Mouse (Mus musculus) inflammation-experienced regulatory T-cells (primary cell): ENCODE measurements around the gene Chd3. TPM values are rescaled to one million over a fixed set of nuclear protein-coding genes. Genes with fewer than 3 reads are reported as not detected.

ENCODE experiments used
- polyA plus RNA-seq, 2 experiments: library from polyadenylated mRNA; unstranded; fragments of 100-300 nt; shearing (Covaris generic); gene quantifications; one replicate each; pipeline ENCODE4 v1.2.1; 2017

Chd3 gene
- polyA plus RNA-seq: 100 to 1,000 TPM; 116 to 125 TPM

GRCm38 (mm10) chr11:69369215-69369989, at the start of gene Chd3:
Chd3 (minus strand) TSS chr11:69369406.

GRCm38 (mm10) chr11:69413221-69414181, 44.3 kb upstream of the Chd3 start, which contains the start of gene Kdm6b:
Kdm6b (minus strand) TSS chr11:69413675.

DNA sequence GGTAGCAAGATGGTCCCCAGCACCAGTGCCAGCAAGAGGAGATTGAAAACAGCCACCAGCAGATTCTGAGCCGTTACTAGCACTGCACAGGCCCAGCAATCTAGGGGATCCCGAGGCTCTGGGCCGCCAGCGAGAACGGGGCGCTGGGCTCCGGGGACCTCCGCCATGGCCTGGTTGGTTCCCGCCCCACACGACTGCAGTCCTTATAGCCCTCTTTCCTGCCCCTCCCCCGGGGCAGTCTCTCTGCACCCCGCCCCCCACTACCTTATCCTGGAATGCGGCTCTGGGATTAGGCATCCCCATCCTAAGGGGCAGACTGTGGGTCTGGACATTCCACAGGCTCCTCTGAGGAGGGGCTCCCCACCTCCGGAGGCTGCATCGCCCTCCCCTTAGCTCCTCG, 28.9 kb upstream of the Chd3 start, which contains the start of gene Tmem88:
Gene Tmem88, minus strand, starts transcription at position 176 of the 400 bp plus-strand sequence.

DNA sequence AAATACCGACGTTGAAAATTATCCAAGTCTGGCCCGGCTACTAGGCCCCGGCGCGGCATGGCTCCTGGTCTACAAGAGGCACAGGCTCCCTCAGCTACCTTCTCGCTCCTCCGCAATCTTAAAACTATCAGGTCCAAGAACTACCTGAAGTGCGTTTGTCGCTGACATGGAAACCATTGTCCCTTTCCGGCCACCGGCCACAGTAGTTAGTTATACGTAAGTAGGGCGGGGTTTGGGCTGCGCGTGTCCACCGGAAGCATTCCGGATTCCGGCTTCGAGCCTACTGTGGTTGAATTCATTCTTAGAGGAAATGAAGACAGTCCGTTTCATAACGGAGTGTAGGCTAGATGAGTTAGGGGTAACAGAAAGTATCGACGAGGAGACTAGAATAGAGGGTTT, 26.0 kb upstream of the Chd3 start, which contains the start of the genes Naa38 and Cyb5d1:
Gene Naa38, plus strand, starts transcription at position 253 of the 399 bp plus-strand sequence.
Gene Cyb5d1, minus strand, starts transcription at position 397 of the 399 bp plus-strand sequence.

DNA sequence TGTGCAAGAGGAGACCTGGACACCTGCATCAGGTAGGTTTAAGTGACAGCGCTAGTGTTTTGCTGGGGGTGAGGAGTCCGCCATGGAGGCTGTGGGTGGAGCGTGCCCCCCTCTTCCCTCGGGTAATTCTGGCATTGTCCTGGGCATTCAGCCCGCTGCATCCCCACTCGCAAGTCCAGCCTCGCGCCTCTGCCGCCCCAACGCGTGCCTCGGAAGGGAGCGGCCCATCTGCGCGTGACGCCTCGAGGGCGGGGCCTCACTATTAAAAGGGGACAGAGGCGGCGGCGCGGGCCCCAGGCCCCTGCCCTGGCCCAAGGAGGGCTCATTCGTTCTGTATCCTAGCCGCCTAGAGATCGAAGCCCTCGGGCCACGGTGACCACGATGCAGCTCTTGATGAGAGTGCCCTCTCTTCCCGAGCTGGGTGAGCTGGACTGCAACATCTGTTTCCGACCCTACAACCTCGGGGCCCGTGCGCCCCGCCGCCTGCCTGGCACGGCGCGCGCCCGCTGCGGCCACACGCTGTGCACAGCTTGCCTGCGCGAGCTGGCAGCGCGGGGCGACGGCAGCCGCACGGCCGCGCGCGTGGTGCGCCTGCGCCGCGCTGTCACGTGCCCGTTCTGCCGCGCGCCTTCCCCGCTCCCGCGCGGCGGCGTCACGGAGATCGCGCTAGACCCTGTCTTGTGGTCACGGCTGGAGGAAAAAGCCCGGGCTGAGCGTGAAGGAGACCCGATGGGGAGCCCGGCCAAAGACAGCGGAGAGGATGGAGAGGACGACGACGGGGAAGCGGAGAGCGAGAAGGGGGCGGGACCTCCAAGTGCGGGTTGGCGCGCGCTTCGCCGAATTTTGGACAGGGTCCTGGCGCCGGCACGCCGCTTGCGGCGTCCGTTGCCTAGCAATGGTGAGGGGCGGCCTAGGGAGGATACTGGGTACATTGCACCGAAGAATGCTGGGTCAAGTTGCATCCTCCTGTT, 28.8 kb downstream of the Chd3 start, which contains the start of gene Rnf227:
Gene Rnf227, plus strand, starts transcription at position 301 of the 971 bp plus-strand sequence.

GRCm38 (mm10) chr11:69325628-69326407, 43.4 kb downstream of the Chd3 start, which contains the start of gene Kcnab3:
Kcnab3 (plus strand) TSS chr11:69326258.

GRCm38 (mm10) chr11:69323667-69324111, 45.5 kb downstream of the Chd3 start, which contains the start of the genes Cntrob and Trappc1:
Cntrob (minus strand) TSS chr11:69323775.
Trappc1 (plus strand) TSS chr11:69323980.

Other genes starting within 250 kb of the Chd3 start
- under 1 TPM in 1 of 2 experiments, not detected in 1; 0.51 TPM for gene Hes7, start 249.0 kb downstream of the Chd3 start, polyA plus RNA-seq
- gene 9130213A22Rik, start 246.8 kb downstream of the Chd3 start, polyA plus RNA-seq: under 1 TPM in 1 of 2 experiments, not detected in 1; 0.40 TPM
- 1 to 10 TPM in 1 of 2 experiments, under 1 TPM in 1; 0.27 to 1.6 TPM for gene Aloxe3, start 243.5 kb downstream of the Chd3 start, polyA plus RNA-seq
- under 1 TPM in 1 of 2 experiments, not detected in 1; 0.18 TPM for gene Alox12b, start 212.4 kb downstream of the Chd3 start, polyA plus RNA-seq
- 10 to 100 TPM in 1 of 2 experiments, 1 to 10 TPM in 1; 5.9 to 12.5 TPM for gene Alox8, start 171.6 kb downstream of the Chd3 start, polyA plus RNA-seq
- gene Gucy2e, start 132.4 kb downstream of the Chd3 start, polyA plus RNA-seq: under 1 TPM; 0.34 to 0.43 TPM
- gene Cntrob, start 45.6 kb downstream of the Chd3 start, polyA plus RNA-seq: 10 to 100 TPM; 11.8 to 14.0 TPM
- 100 to 1,000 TPM in 1 of 2 experiments, 10 to 100 TPM in 1; 91.3 to 101 TPM for gene Trappc1, start 45.4 kb downstream of the Chd3 start, polyA plus RNA-seq
- gene Kcnab3, start 43.1 kb downstream of the Chd3 start, polyA plus RNA-seq: 1 to 10 TPM; 1.3 to 1.5 TPM
- 10 to 100 TPM in 1 of 2 experiments, 1 to 10 TPM in 1; 5.8 to 13.3 TPM for gene Rnf227, start 28.9 kb downstream of the Chd3 start, polyA plus RNA-seq
- 100 to 1,000 TPM in 1 of 2 experiments, 10 to 100 TPM in 1; 97.4 to 110 TPM for gene Naa38, start 26.1 kb upstream of the Chd3 start, polyA plus RNA-seq
- 10 to 100 TPM; 25.6 to 30.9 TPM for gene Cyb5d1, start 26.2 kb upstream of the Chd3 start, polyA plus RNA-seq
- 1 to 10 TPM in 1 of 2 experiments, under 1 TPM in 1; 0.45 to 1.8 TPM for gene Tmem88, start 28.8 kb upstream of the Chd3 start, polyA plus RNA-seq
- 1 to 10 TPM; 5.0 to 5.4 TPM for gene Kdm6b, start 44.3 kb upstream of the Chd3 start, polyA plus RNA-seq
- 1 to 10 TPM in 1 of 2 experiments, under 1 TPM in 1; 0.31 to 3.4 TPM for gene Dnah2, start 179.7 kb upstream of the Chd3 start, polyA plus RNA-seq
- gene Efnb3, start 190.8 kb upstream of the Chd3 start, polyA plus RNA-seq: under 1 TPM; 0.55 to 0.64 TPM
- 10 to 100 TPM; 26.4 to 26.5 TPM for gene Wrap53, start 210.8 kb upstream of the Chd3 start, polyA plus RNA-seq
- 100 to 1,000 TPM; 201 to 249 TPM for gene Trp53, start 211.0 kb upstream of the Chd3 start, polyA plus RNA-seq
- gene Atp1b2, start 236.5 kb upstream of the Chd3 start, polyA plus RNA-seq: under 1 TPM in 1 of 2 experiments, not detected in 1; 0.55 TPM
- gene Shbg, start 248.5 kb upstream of the Chd3 start, polyA plus RNA-seq: under 1 TPM; 0.33 to 0.57 TPM